8 mouse cellular contexts compared by ENCODE assay signal in genomic region chr11:72215410-72215797, GRCm38 (mm10). TPM values are rescaled to one million over a fixed set of nuclear protein-coding genes. Genes with fewer than 3 reads are reported as not detected.
DNase-seq lines count a peak whose midpoint lies in the region; ATAC-seq and TF ChIP-seq lines count a peak whose summit lies in the region.

TSS of gene Med31 (minus strand) at chr11:72215592.

- no peak for TF ChIP-seq CTCF in Patski (IDR thresholded peaks at IDR 0.05)

- POLR2A ChIA-PET in Patski (lab: Charles Lee), result no interaction called here

- WGBS in hindbrain, embryonic 14.5 days, result 1% methylated on average over 29 of the region's 29 CpGs

- in situ Hi-C loops in Patski (cut with MboI; ENCODE audit: low pct_unique_long_range_greater_than_20kb), result loop anchor here (10.0 kb wide), 1 partner anchor 349 kb away; no protein-coding TSS in a partner anchor

- H3K4me2 ChIP-seq in hindbrain, embryonic 14.5 days (replicated peaks), result peak within 1 kb of the TSS; percentile 82

- no peaks in the 10 kb centered on the region for H3K9me3 ChIP-seq in hindbrain, embryonic 14.5 days (ENCODE audit: control insufficient read depth, low read length)

- H3K27me3 ChIP-seq in Patski, result no peaks in the 10 kb centered on the region
- H3K27me3 ChIP-seq in hindbrain, embryonic 14.5 days (ENCODE audit: control insufficient read depth, insufficient read depth, low read length), result no peaks in the 10 kb centered on the region

- H3K36me3 ChIP-seq in hindbrain, embryonic 14.5 days (replicated peaks; ENCODE audit: control insufficient read depth, insufficient read depth), result peaks cover 28% of the 10 kb centered on the region

- CTCF ChIA-PET in Patski (lab: Charles Lee), result no interaction called here

- H3K9ac ChIP-seq in hindbrain, embryonic 14.5 days, result peak within 1 kb of the TSS; percentile 75

- H3K27ac ChIP-seq in hindbrain, embryonic 14.5 days, result peak within 1 kb of the TSS; percentile 85

- H3K4me1 ChIP-seq in hindbrain, embryonic 14.5 days (replicated peaks; ENCODE audit: control insufficient read depth, insufficient read depth, low read length), result peaks cover 24% of the 10 kb centered on the region

- peak within 1 kb of the TSS; percentile 78 for H3K4me3 ChIP-seq in hindbrain, embryonic 14.5 days (replicated peaks; ENCODE audit: low read length)

- DNase-seq in Patski (ENCODE audit: low read depth, low spot score), result no peak
- peak; percentile 88 for DNase-seq in cerebellum, adult 9-10 months
- DNase-seq in frontal cortex, postnatal 10 days (ENCODE audit: low spot score in 2 of 2), result peak; percentile 71 to 79
- peak; percentile 84 for DNase-seq in hindbrain, embryonic 14.5 days (ENCODE audit: low spot score)
- DNase-seq in left cerebral cortex, adult 11 months (ENCODE audit: low spot score), result peak; percentile 52
- peak; percentile 89 for DNase-seq in lung, postnatal 36 days
- peak; percentile 81 for DNase-seq in retina, postnatal 1 day
- DNase-seq in urinary bladder, postnatal 14 days (ENCODE audit: low spot score), result peak; percentile 76

- ATAC-seq in Patski, result peak; percentile 77
- peak; percentile 86 for ATAC-seq in hindbrain, embryonic 14.5 days (ENCODE audit: low FRiP score)

RNA-seq across cellular contexts. Expression of gene Med31, which starts in this region (rescaled TPM):
- 24.1 TPM for polyA plus RNA-seq in Patski (2021)
- polyA plus RNA-seq in hindbrain, embryonic 14.5 days (2014; fragmentation: Nextera tagmentation; extraction: Ambion mirVana), result 50.8 and 52.8 TPM in 2 replicates
